Mouse (Mus musculus) CH12.LX (cell line): Measurements from ENCODE around the gene Col25a1. TPM values are rescaled to one million over a fixed set of nuclear protein-coding genes. Genes with fewer than 3 reads are reported as not detected.

Source experiments
- DNase-seq: peaks from one replicate; pipeline ENCODE4 v3.0.0-alpha.2; 2013; ENCODE audit errors: extremely low read depth
- H3K27ac ChIP-seq: 2 replicates; pipeline ENCODE4 v1.5.1; 2012; ENCODE audit warnings: low read depth, mild to moderate bottlenecking, control low read depth, moderate library complexity; ENCODE audit not compliant: insufficient read depth
- H3K27me3 ChIP-seq: replicated peaks from 2 replicates; pipeline ENCODE3; 2012; ENCODE audit warnings: inconsistent platforms
- H3K36me3 ChIP-seq, 2 experiments: replicated peaks in 1 of 2; 2 replicates each; pipeline versions ENCODE3 to v1.6.1; 2012; ENCODE audit warnings: inconsistent platforms in 1 of 2, low read length in 1 of 2, mild to moderate bottlenecking in 1 of 2, mixed read lengths in 1 of 2, moderate library complexity in 1 of 2; ENCODE audit not compliant: control insufficient read depth in 1 of 2, insufficient read depth in 1 of 2
- H3K4me1 ChIP-seq, 2 experiments: 2 replicates each; pipeline ENCODE4 v1.6.1; 2012; ENCODE audit warnings: inconsistent platforms in 1 of 2, moderate library complexity in 1 of 2; ENCODE audit not compliant: insufficient read depth in 2 of 2, control insufficient read depth in 1 of 2
- H3K4me2 ChIP-seq: 2 replicates; pipeline ENCODE4 v1.6.1; 2012; ENCODE audit warnings: low read depth, mild to moderate bottlenecking, control low read depth; ENCODE audit not compliant: poor library complexity, insufficient read depth, severe bottlenecking
- H3K4me3 ChIP-seq, 3 experiments: fragments of 150-350 bp in 1 of 3; sonication (generic) in 1 of 3; replicated peaks in 1 of 3; 2 replicates each; pipeline versions ENCODE3 to v1.5.1; 2011 to 2012; ENCODE audit warnings: low read depth in 2 of 3, low read length in 2 of 3, mild to moderate bottlenecking in 2 of 3, moderate library complexity in 2 of 3, control low read depth in 1 of 3, improper control_type of control experiment in 1 of 3, inconsistent platforms in 1 of 3, mixed read lengths in 1 of 3; ENCODE audit not compliant: poor library complexity in 1 of 3
- H3K79me2 ChIP-seq: replicated peaks from 2 replicates; pipeline ENCODE4 v1.6.1; 2012; ENCODE audit warnings: mild to moderate bottlenecking, moderate library complexity; ENCODE audit not compliant: control insufficient read depth, poor library complexity, insufficient read depth, severe bottlenecking; ENCODE audit errors: extremely low read depth
- H3K9ac ChIP-seq: 2 replicates; pipeline ENCODE4 v1.6.1; 2012; ENCODE audit warnings: low read depth, mild to moderate bottlenecking, control low read depth, moderate library complexity; ENCODE audit not compliant: insufficient read depth
- H3K9me3 ChIP-seq: replicated peaks from 2 replicates; pipeline ENCODE3; 2012; ENCODE audit warnings: low read length, inconsistent platforms, mixed read lengths
- BHLHE40 ChIP-seq: IDR thresholded peaks from 2 replicates; pipeline ENCODE4 v1.6.1; 2011; ENCODE audit warnings: mild to moderate bottlenecking, low read depth, low read length, improper control_type of control experiment
- CHD2 ChIP-seq: IDR thresholded peaks from 2 replicates; pipeline ENCODE4 v1.6.1; 2011; ENCODE audit warnings: low read length, improper control_type of control experiment
- ELF1 ChIP-seq: IDR thresholded peaks from 2 replicates; pipeline ENCODE4 v1.6.1; 2014; ENCODE audit warnings: low read depth, mild to moderate bottlenecking, inconsistent platforms, low read length, improper control_type of control experiment
- HCFC1 ChIP-seq: IDR thresholded peaks from 2 replicates; pipeline ENCODE4 v1.6.1; 2012; ENCODE audit warnings: low read depth, mild to moderate bottlenecking, inconsistent platforms, low read length, improper control_type of control experiment
- IRF4 ChIP-seq: IDR thresholded peaks from 2 replicates; pipeline ENCODE4 v1.6.1; 2014; ENCODE audit warnings: low read depth, mild to moderate bottlenecking, inconsistent platforms, low read length, improper control_type of control experiment
- KAT2A ChIP-seq: IDR thresholded peaks from 2 replicates; pipeline ENCODE4 v1.6.1; 2012; ENCODE audit warnings: low read length, improper control_type of control experiment, inconsistent platforms; ENCODE audit not compliant: insufficient replicate concordance
- MAZ ChIP-seq: IDR thresholded peaks from 2 replicates; pipeline ENCODE4 v1.6.1; 2012; ENCODE audit warnings: low read depth, mild to moderate bottlenecking, inconsistent platforms, low read length, improper control_type of control experiment, moderate library complexity
- MEF2A ChIP-seq: IDR thresholded peaks from 2 replicates; pipeline ENCODE4 v1.6.1; 2014; ENCODE audit warnings: low read depth, mild to moderate bottlenecking, inconsistent platforms, low read length, improper control_type of control experiment, borderline replicate concordance
- MXI1 ChIP-seq: IDR thresholded peaks from 2 replicates; pipeline ENCODE4 v1.6.1; 2011; ENCODE audit warnings: mild to moderate bottlenecking, low read depth, low read length, improper control_type of control experiment
- MYC ChIP-seq: IDR thresholded peaks from 2 replicates; pipeline ENCODE4 v1.6.1; 2011; ENCODE audit warnings: low read depth, mild to moderate bottlenecking, improper control_type of control experiment, low read length
- NELFE ChIP-seq: IDR thresholded peaks from 2 replicates; pipeline ENCODE4 v1.6.1; 2011; ENCODE audit warnings: low read depth, low read length, improper control_type of control experiment
- PAX5 ChIP-seq: IDR thresholded peaks from 2 replicates; pipeline ENCODE4 v1.6.1; 2012; ENCODE audit warnings: low read length, inconsistent platforms, mixed read lengths
- SIN3A ChIP-seq: IDR thresholded peaks from 2 replicates; pipeline ENCODE4 v1.6.1; 2012; ENCODE audit warnings: low read length, improper control_type of control experiment, inconsistent platforms
- SMC3 ChIP-seq: IDR thresholded peaks from 2 replicates; pipeline ENCODE4 v1.6.1; 2011; ENCODE audit warnings: low read depth, low read length, improper control_type of control experiment
- TCF12 ChIP-seq: IDR thresholded peaks from 2 replicates; pipeline ENCODE4 v1.6.1; 2014; ENCODE audit warnings: low read depth, mild to moderate bottlenecking, inconsistent platforms, low read length, improper control_type of control experiment
- UBTF ChIP-seq: IDR thresholded peaks from 2 replicates; pipeline ENCODE4 v1.6.1; 2012; ENCODE audit warnings: low read depth, mild to moderate bottlenecking, inconsistent platforms, low read length, improper control_type of control experiment, moderate library complexity
- USF1 ChIP-seq: IDR thresholded peaks from 2 replicates; pipeline ENCODE4 v1.6.1; 2014; ENCODE audit warnings: low read depth, mild to moderate bottlenecking, inconsistent platforms, low read length, improper control_type of control experiment
- USF2 ChIP-seq: conservative IDR thresholded peaks from 2 replicates; pipeline ENCODE4 v1.6.1; 2011; ENCODE audit warnings: low read depth, low read length, improper control_type of control experiment
- ZKSCAN1 ChIP-seq: IDR thresholded peaks from 2 replicates; pipeline ENCODE4 v1.6.1; 2012; ENCODE audit warnings: low read depth, inconsistent platforms, low read length, improper control_type of control experiment, borderline replicate concordance
- ZMIZ1 ChIP-seq: IDR thresholded peaks from 2 replicates; pipeline ENCODE4 v1.6.1; 2012; ENCODE audit warnings: low read depth, mild to moderate bottlenecking, inconsistent platforms, low read length, improper control_type of control experiment
- ZNF384 ChIP-seq: IDR thresholded peaks from 2 replicates; pipeline ENCODE4 v1.6.1; 2012; ENCODE audit warnings: low read depth, low read length, improper control_type of control experiment, inconsistent platforms
- dilution Hi-C: fragments of 300-500 bp; cut with MboI; formaldehyde crosslinking; loops from 2 replicates; pipeline ENCODE4 v1.14.3; 2020; ENCODE audit warnings: low sequenced_read_pairs; ENCODE audit not compliant: extremely low pct_unique_long_range_greater_than_20kb, extremely low pct_ligation_motif_present
- in situ Hi-C: fragments of 300-500 bp; cut with MboI; formaldehyde crosslinking; loops from 3 replicates; pipeline ENCODE4 v1.14.3; 2019; ENCODE audit warnings: low sequenced_read_pairs, low pct_ligation_motif_present, low pct_unique_long_range_greater_than_20kb, mixed read lengths
- polyA plus RNA-seq: library from polyadenylated mRNA; unstranded; fragments of >175 nt; gene quantifications from 2 replicates; pipeline ENCODE4 v1.2.1, GENCODE M21; 2012; ENCODE audit warnings: low read depth; ENCODE audit not compliant: insufficient read length
- total RNA-seq, 2 experiments: library from RNA; depleted of rRNA; stranded (reverse); fragments of 300-350 nt in 1 of 2; fragments of >200 nt in 1 of 2; gene quantifications; 2 replicates each; pipeline ENCODE4 v1.2.3; 2012 to 2014

Gene Col25a1
- total and polyA plus RNA-seq, 3 experiments: not detected

DNA sequence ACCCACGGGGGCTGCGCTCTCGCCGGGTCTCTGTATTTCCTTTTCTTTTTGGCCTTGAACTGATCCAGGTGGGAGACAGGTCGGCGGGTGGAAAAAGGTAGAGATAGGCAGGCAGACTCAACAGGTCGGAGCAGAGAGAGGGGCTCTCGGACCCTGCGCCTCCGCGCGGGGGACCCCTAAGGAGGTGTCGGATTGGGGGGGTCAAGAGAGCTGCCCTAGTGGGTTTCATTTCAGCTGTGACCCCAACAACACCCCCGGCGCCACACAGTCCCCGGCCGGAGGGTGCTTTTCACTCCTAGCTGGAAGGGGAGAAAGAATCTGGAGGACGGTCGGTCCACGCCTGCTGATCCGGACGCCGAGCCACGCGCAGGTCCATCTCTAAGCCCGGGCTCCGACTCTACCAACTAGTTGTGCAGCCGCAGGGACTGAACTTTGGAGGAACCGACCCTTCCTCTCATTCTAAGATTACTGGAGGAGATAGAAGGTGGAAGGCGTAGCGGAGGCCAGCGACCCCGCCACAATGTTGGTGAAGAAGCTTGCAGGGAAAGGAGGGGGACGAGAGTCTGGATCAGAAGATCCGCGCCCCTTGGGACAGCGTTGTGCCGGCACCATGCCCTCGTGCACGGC lies 49.8 kb downstream of the Col25a1 start:
- Histone ChIP-seq H3K27ac (no peak overlapping the region), H3K9me3 (no peaks in the 10 kb centered on the region), H3K27me3 (no peaks in the 10 kb centered on the region), H3K4me3 (no peak overlapping the region), H3K9ac (no peak overlapping the region), H3K79me2 (no peaks in the 10 kb centered on the region), H3K4me2 (no peak overlapping the region), H3K4me1 (no peaks in the 10 kb centered on the region), H3K36me3 (no peaks in the 10 kb centered on the region)
- in situ Hi-C loops (no loop called here), dilution Hi-C loops (no loop called here)
- DNase-seq: no peak
- TF ChIP-seq ZNF384 (no peak), ZMIZ1 (no peak), SMC3 (no peak), MAZ (no peak), USF1 (no peak), HCFC1 (no peak), PAX5 (no peak), MYC (no peak), ELF1 (no peak), NELFE (no peak), MXI1 (no peak), MEF2A (no peak), BHLHE40 (no peak), UBTF (no peak), KAT2A (no peak), TCF12 (no peak), CHD2 (no peak), USF2 (no peak), ZKSCAN1 (no peak)

DNA sequence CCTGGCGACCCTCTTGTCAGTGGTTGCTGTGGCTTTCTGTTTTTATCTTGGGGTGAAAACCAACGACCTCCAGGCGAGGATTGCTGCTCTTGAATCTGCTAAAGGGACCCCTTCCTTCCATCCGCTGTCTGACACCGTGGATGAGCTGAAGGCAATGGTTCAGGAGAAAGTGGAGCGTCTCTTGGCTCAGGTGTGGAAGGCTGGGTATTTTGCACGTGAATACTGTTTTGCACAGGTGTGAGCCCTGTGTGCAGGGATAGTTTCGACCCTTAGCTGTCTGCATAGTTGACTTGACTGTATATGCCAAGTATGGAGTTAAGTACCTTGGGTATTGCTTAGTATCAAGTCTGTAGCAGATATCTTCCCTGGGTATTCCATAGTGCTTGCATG lies 50.3 kb downstream of the Col25a1 start:
- Histone ChIP-seq H3K27me3 (no peaks in the 10 kb centered on the region), H3K4me3 (no peak overlapping the region), H3K9ac (no peak overlapping the region), H3K36me3 (no peaks in the 10 kb centered on the region), H3K27ac (no peak overlapping the region), H3K4me2 (no peak overlapping the region), H3K4me1 (no peaks in the 10 kb centered on the region), H3K9me3 (no peaks in the 10 kb centered on the region), H3K79me2 (no peaks in the 10 kb centered on the region)
- in situ Hi-C loops: no loop called here
- dilution Hi-C loops: no loop called here
- DNase-seq: no peak
- TF ChIP-seq HCFC1 (no peak), SIN3A (no peak), IRF4 (no peak)
